Mouse (Mus musculus) testis, postnatal 14 days (tissue): Measurements from ENCODE around the gene Mpi.
A peak's percentile ranks its signal among the peaks of the same experiment; 100 is the strongest.

Experiments
- DNase-seq: peaks from one replicate; pipeline ENCODE4 v3.0.0; 2021; ENCODE audit warnings: low spot score

The Mpi gene

GRCm38 (mm10) chr9:57561711-57562099, 9.1 kb upstream of the Mpi start:
- no peak for DNase-seq

GRCm38 (mm10) chr9:57560861-57561710, 8.5 kb upstream of the Mpi start, which contains the start of gene Scamp2:
TSS of gene Scamp2 (plus strand) at chr9:57560943.
- DNase-seq, result peak; percentile 93

- DNase-seq, result no peak
Measured at GRCm38 (mm10) chr9:57560263-57560662, 7.7 kb upstream of the Mpi start.

- no peak for DNase-seq
Measured at GRCm38 (mm10) chr9:57559568-57559967, 7.0 kb upstream of the Mpi start.

GRCm38 (mm10) chr9:57558625-57559024, 6.1 kb upstream of the Mpi start:
- DNase-seq, result no peak

- no peak for DNase-seq
Measured at GRCm38 (mm10) chr9:57557215-57557614, 4.7 kb upstream of the Mpi start.

GRCm38 (mm10) chr9:57554753-57555152, 2.2 kb upstream of the Mpi start:
- DNase-seq, result no peak

GRCm38 (mm10) chr9:57553119-57553518, 556 bp upstream of the Mpi start:
- no peak for DNase-seq

GRCm38 (mm10) chr9:57550126-57550862, 2.3 kb downstream of the Mpi start:
- DNase-seq, result no peak

- no peak for DNase-seq
Measured at GRCm38 (mm10) chr9:57549186-57549585, 3.4 kb downstream of the Mpi start.

- no peak for DNase-seq
Measured at GRCm38 (mm10) chr9:57547869-57548268, 4.7 kb downstream of the Mpi start.

GRCm38 (mm10) chr9:57547287-57547686, 5.3 kb downstream of the Mpi start:
- peak; percentile 90 for DNase-seq

GRCm38 (mm10) chr9:57543951-57544350, 8.6 kb downstream of the Mpi start:
- no peak for DNase-seq

GRCm38 (mm10) chr9:57541312-57541711, 11.3 kb downstream of the Mpi start:
- no peak for DNase-seq

- no peak for DNase-seq
Measured at GRCm38 (mm10) chr9:57539550-57539949, 13.0 kb downstream of the Mpi start.

GRCm38 (mm10) chr9:57537728-57538181, 14.8 kb downstream of the Mpi start:
- DNase-seq, result no peak

- DNase-seq, result peak; percentile 92
Measured at GRCm38 (mm10) chr9:57537044-57537727, 15.4 kb downstream of the Mpi start, which contains the start of gene Fam219b. TSS of gene Fam219b (plus strand) at chr9:57537528.

GRCm38 (mm10) chr9:57536362-57536761, 16.2 kb downstream of the Mpi start:
- no peak for DNase-seq

GRCm38 (mm10) chr9:57531946-57532345, 20.6 kb downstream of the Mpi start:
- no peak for DNase-seq

- DNase-seq, result no peak
Measured at GRCm38 (mm10) chr9:57526435-57526834, 26.1 kb downstream of the Mpi start.

GRCm38 (mm10) chr9:57525516-57525915, 27.0 kb downstream of the Mpi start:
- no peak for DNase-seq

GRCm38 (mm10) chr9:57524439-57524838, 28.1 kb downstream of the Mpi start:
- DNase-seq, result no peak
